ENCODE assay signal across 15 mouse cellular contexts in the genomic region with DNA sequence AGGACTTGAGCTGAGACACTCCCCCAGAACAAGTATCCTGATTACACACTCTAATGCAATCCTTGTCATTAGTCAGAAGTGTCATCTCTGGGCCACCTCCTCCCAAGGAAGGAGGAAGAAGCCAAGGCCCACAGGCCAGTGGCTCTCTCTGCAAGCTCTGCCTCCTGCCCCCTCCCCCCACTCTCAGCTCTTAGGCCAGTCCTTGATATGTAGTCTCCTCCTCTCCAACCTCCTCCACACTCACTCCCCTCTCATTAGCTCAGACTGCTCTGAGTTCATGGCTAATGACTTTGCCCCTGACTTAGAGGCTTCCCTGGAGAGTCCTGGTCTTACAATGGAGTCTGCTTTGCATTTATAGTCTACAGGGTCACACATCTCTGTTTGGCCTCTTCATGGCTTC.
DNase-seq lines count a peak whose midpoint lies in the region; ATAC-seq lines count a peak whose summit lies in the region.
"Had no signal": no experiment of that assay in that cellular context is flagged by ENCODE, and none has a peak within 500 bp of the region (broad histone marks: within the 10 kb centered on the region; RNA-seq: fewer than 3 reads in every experiment).

No protein-coding gene starts in this region.

- ATAC-seq in hindbrain, embryonic 11.5 days (ENCODE audit: low FRiP score): no peak
- no peak for ATAC-seq in hindbrain, embryonic 12.5 days (ENCODE audit: low FRiP score)
- ATAC-seq: lung, postnatal 0 days had no signal

- peak; percentile 37 for DNase-seq in hindbrain, embryonic 11.5 days (ENCODE audit: low spot score)
- peak; percentile 16 for DNase-seq in 416B (ENCODE audit: low read depth)
- peak; percentile 36 for DNase-seq in MN1 (ENCODE audit: low spot score)
- DNase-seq in limb, embryonic 10.5 days (ENCODE audit: low spot score): peak; percentile 38
- no peak for DNase-seq in urinary bladder, adult 2 months (ENCODE audit: low spot score)
- no peak for DNase-seq in urinary bladder, adult 18-20 months (ENCODE audit: low spot score in 2 of 2)
- DNase-seq: cerebellum, adult 9-10 months; right cerebral cortex, postnatal 25 days; thymus, adult 18-20 months had no signal

- no peaks in the 10 kb centered on the region for H3K36me3 ChIP-seq in hindbrain, embryonic 11.5 days (ENCODE audit: control insufficient read depth, insufficient read depth, low read length)
- H3K36me3 ChIP-seq in hindbrain, embryonic 12.5 days: no peaks in the 10 kb centered on the region
- no peaks in the 10 kb centered on the region for H3K36me3 ChIP-seq in limb, embryonic 10.5 days
- H3K36me3 ChIP-seq: embryonic facial prominence, embryonic 13.5 days; heart, embryonic 15.5 days had no signal

- no peak overlapping the region for H3K4me2 ChIP-seq in hindbrain, embryonic 11.5 days (replicated peaks; ENCODE audit: low read depth, low read length)
- no peak overlapping the region for H3K4me2 ChIP-seq in hindbrain, embryonic 12.5 days (replicated peaks)
- H3K4me2 ChIP-seq: embryonic facial prominence, embryonic 13.5 days; heart, embryonic 15.5 days had no signal

- H3K4me3 ChIP-seq in hindbrain, embryonic 11.5 days (ENCODE audit: low read depth, low read length): no peak overlapping the region
- H3K4me3 ChIP-seq in hindbrain, embryonic 12.5 days: no peak overlapping the region
- H3K4me3 ChIP-seq in limb, embryonic 10.5 days: no peak overlapping the region
- H3K4me3 ChIP-seq: embryonic facial prominence, embryonic 13.5 days; heart, embryonic 15.5 days; left cerebral cortex, adult 2 months had no signal

- peak overlapping the region; percentile 31; the same call in 1 of the 2 replicates for H3K27ac ChIP-seq in hindbrain, embryonic 11.5 days (ENCODE audit: low read depth, low read length)
- no peak overlapping the region for H3K27ac ChIP-seq in hindbrain, embryonic 12.5 days
- H3K27ac ChIP-seq in limb, embryonic 10.5 days: no peak overlapping the region
- H3K27ac ChIP-seq: embryonic facial prominence, embryonic 13.5 days; heart, embryonic 15.5 days; left cerebral cortex, adult 2 months had no signal

- H3K9ac ChIP-seq in hindbrain, embryonic 11.5 days (ENCODE audit: low read depth, low read length): no peak overlapping the region
- no peak overlapping the region for H3K9ac ChIP-seq in hindbrain, embryonic 12.5 days
- H3K9ac ChIP-seq: embryonic facial prominence, embryonic 13.5 days; heart, embryonic 15.5 days had no signal

- H3K27me3 ChIP-seq in hindbrain, embryonic 11.5 days (ENCODE audit: control insufficient read depth, insufficient read depth, low read length): peaks cover 2% of the 10 kb centered on the region; the same call in 1 of the 2 replicates
- peaks cover 29% of the 10 kb centered on the region for H3K27me3 ChIP-seq in hindbrain, embryonic 12.5 days
- peaks cover 62% of the 10 kb centered on the region for H3K27me3 ChIP-seq in limb, embryonic 10.5 days (ENCODE audit: low read depth, poor library complexity, severe bottlenecking)
- H3K27me3 ChIP-seq: CH12.LX had no signal

- H3K9me3 ChIP-seq in hindbrain, embryonic 11.5 days (ENCODE audit: control insufficient read depth, low read length): no peaks in the 10 kb centered on the region
- no peaks in the 10 kb centered on the region for H3K9me3 ChIP-seq in hindbrain, embryonic 12.5 days (replicated peaks)
- no peaks in the 10 kb centered on the region for H3K9me3 ChIP-seq in limb, embryonic 10.5 days (replicated peaks)
- H3K9me3 ChIP-seq: embryonic facial prominence, embryonic 13.5 days; heart, embryonic 15.5 days had no signal

- H3K4me1 ChIP-seq in hindbrain, embryonic 11.5 days (replicated peaks; ENCODE audit: control insufficient read depth, insufficient read depth, low read length): peaks cover 8% of the 10 kb centered on the region
- peaks cover 28% of the 10 kb centered on the region for H3K4me1 ChIP-seq in hindbrain, embryonic 12.5 days
- H3K4me1 ChIP-seq in limb, embryonic 10.5 days: peaks cover 34% of the 10 kb centered on the region

Comparison
In these comparisons a context has a peak if more than half of its experiments do, and no peak if none do; other contexts are left out.
1. DNase-seq: peak in hindbrain, embryonic 11.5 days (single experiment), 416B (single experiment), MN1 (single experiment) and limb, embryonic 10.5 days (single experiment); none in urinary bladder, adult 2 months (single experiment) and urinary bladder, adult 18-20 months (0 of 2).